Mouse (Mus musculus) CH12.LX (cell line): Measurements from ENCODE around the gene Atp5j2.

ENCODE experiments used
- CTCF ChIP-seq, 2 experiments: IDR thresholded peaks in 1 of 2; conservative IDR thresholded peaks in 1 of 2; 2 replicates each; pipeline ENCODE4 v1.5.1; 2011 to 2012; ENCODE audit warnings: low read depth in 2 of 2, low read length in 2 of 2, improper control_type of control experiment in 1 of 2, inconsistent platforms in 1 of 2, mild to moderate bottlenecking in 1 of 2, moderate library complexity in 1 of 2
- EP300 ChIP-seq: IDR thresholded peaks from 2 replicates; pipeline ENCODE4 v1.6.1; 2011; ENCODE audit warnings: low read length, improper control_type of control experiment
- GABPA ChIP-seq: IDR thresholded peaks from 2 replicates; pipeline ENCODE4 v1.6.1; 2012; ENCODE audit warnings: low read depth, low read length, improper control_type of control experiment, inconsistent platforms; ENCODE audit not compliant: insufficient replicate concordance
- JUND ChIP-seq: conservative IDR thresholded peaks from 2 replicates; pipeline ENCODE4 v1.6.1; 2011; ENCODE audit warnings: low read depth, low read length, improper control_type of control experiment
- KAT2A ChIP-seq: IDR thresholded peaks from 2 replicates; pipeline ENCODE4 v1.6.1; 2012; ENCODE audit warnings: low read length, improper control_type of control experiment, inconsistent platforms; ENCODE audit not compliant: insufficient replicate concordance
- POLR2A ChIP-seq: IDR thresholded peaks from 2 replicates; pipeline ENCODE4 v1.6.1; 2011; ENCODE audit warnings: low read depth, mild to moderate bottlenecking, improper control_type of control experiment, low read length
- ZC3H11A ChIP-seq: IDR thresholded peaks from 2 replicates; pipeline ENCODE4 v1.6.1; 2012; ENCODE audit warnings: low read depth, mild to moderate bottlenecking, inconsistent platforms, low read length, improper control_type of control experiment

- TF ChIP-seq JUND (no peak), ZC3H11A (no peak), GABPA (peak; percentile 61; the same call in 1 of the 2 replicates), CTCF (conservative IDR thresholded peaks at IDR 0.05 in 1 of 2, IDR thresholded peaks at IDR 0.05 in 1 of 2; ENCODE audit: low read depth in 2 of 2, low read length in 2 of 2) (no peak), POLR2A (peak; percentile 94), EP300 (no peak), KAT2A (peak; percentile 87; the same call in 1 of the 2 replicates)
Measured at GRCm38 (mm10) chr5:145166536-145167305, 25.1 kb downstream of the Atp5j2 start, which contains the start of the genes Ptcd1 and Cpsf4.
